Mouse (Mus musculus) gastrocnemius, postnatal 10 days (tissue): ENCODE results near the gene Zfp536. TPM values are rescaled to one million over a fixed set of nuclear protein-coding genes. Genes with fewer than 3 reads are reported as not detected.
"Not testable (repeated sequence)": the region's sequence is repeated elsewhere in the genome, so short reads cannot be mapped to it uniquely, and the experiment has no call there.

Experiments
- DNase-seq: peaks from one replicate; pipeline ENCODE4 v3.0.0; 2021; ENCODE audit warnings: mixed read lengths
- total RNA-seq, 2 experiments: library from RNA; stranded (reverse); gene quantifications; 2 replicates each; pipeline ENCODE4 v1.2.3; 2021

The Zfp536 gene
- total RNA-seq, 2 experiments from 2014 or later = 3.9 to 4.2 TPM

GRCm38 (mm10) chr7:37758886-37759285, 14.6 kb downstream of the Zfp536 start:
- DNase-seq = no peak

- DNase-seq = no peak
These were observed 20.4 kb downstream of the Zfp536 start for GRCm38 (mm10) chr7:37753024-37753423.

- no peak for DNase-seq
These were observed 27.2 kb downstream of the Zfp536 start for GRCm38 (mm10) chr7:37746133-37746761.

GRCm38 (mm10) chr7:37743350-37743749, 30.1 kb downstream of the Zfp536 start:
- no peak for DNase-seq

- no peak for DNase-seq
These were observed 36.2 kb downstream of the Zfp536 start for GRCm38 (mm10) chr7:37737191-37737590.

- no peak for DNase-seq
These were observed 37.1 kb downstream of the Zfp536 start for GRCm38 (mm10) chr7:37736413-37736720.

GRCm38 (mm10) chr7:37735707-37736412, 37.6 kb downstream of the Zfp536 start:
- no peak for DNase-seq

GRCm38 (mm10) chr7:37735101-37735500, 38.3 kb downstream of the Zfp536 start:
- no peak for DNase-seq

GRCm38 (mm10) chr7:37734576-37734975, 38.9 kb downstream of the Zfp536 start:
- DNase-seq = no peak

GRCm38 (mm10) chr7:37733996-37734395, 39.4 kb downstream of the Zfp536 start:
- no peak for DNase-seq

GRCm38 (mm10) chr7:37732741-37733140, 40.7 kb downstream of the Zfp536 start:
- no peak for DNase-seq

GRCm38 (mm10) chr7:37727746-37728145, 45.7 kb downstream of the Zfp536 start:
- DNase-seq = no peak

GRCm38 (mm10) chr7:37724002-37724790, 49.2 kb downstream of the Zfp536 start:
- DNase-seq = no peak

GRCm38 (mm10) chr7:37723191-37723592, 50.2 kb downstream of the Zfp536 start:
- DNase-seq = no peak

GRCm38 (mm10) chr7:37721676-37722075, 51.8 kb downstream of the Zfp536 start:
- no peak for DNase-seq

- DNase-seq = no peak
These were observed 54.6 kb downstream of the Zfp536 start for GRCm38 (mm10) chr7:37718671-37719402.

GRCm38 (mm10) chr7:37717071-37717470, 56.4 kb downstream of the Zfp536 start:
- no peak for DNase-seq

- DNase-seq = no peak
These were observed 56.8 kb downstream of the Zfp536 start for GRCm38 (mm10) chr7:37716626-37717025.

GRCm38 (mm10) chr7:37704464-37704863, 69.0 kb downstream of the Zfp536 start:
- no peak for DNase-seq

GRCm38 (mm10) chr7:37697378-37697777, 76.1 kb downstream of the Zfp536 start:
- not testable (repeated sequence) for DNase-seq

GRCm38 (mm10) chr7:37695066-37695465, 78.4 kb downstream of the Zfp536 start:
- no peak for DNase-seq

- no peak for DNase-seq
These were observed 82.8 kb downstream of the Zfp536 start for GRCm38 (mm10) chr7:37690606-37691005.
